Mouse (Mus musculus) urinary bladder, postnatal 25 days (tissue): ENCODE measurements at regions not wholly inside any gene's neighbourhood (a gene's known extent, or its start where the extent isn't known, plus 50 kb on each side); places are given as distances from the start of the nearest gene placed in this dataset.

Experiments
- DNase-seq: peaks from one replicate; pipeline ENCODE4 v3.0.0; 2022; ENCODE audit warnings: low spot score

DNA sequence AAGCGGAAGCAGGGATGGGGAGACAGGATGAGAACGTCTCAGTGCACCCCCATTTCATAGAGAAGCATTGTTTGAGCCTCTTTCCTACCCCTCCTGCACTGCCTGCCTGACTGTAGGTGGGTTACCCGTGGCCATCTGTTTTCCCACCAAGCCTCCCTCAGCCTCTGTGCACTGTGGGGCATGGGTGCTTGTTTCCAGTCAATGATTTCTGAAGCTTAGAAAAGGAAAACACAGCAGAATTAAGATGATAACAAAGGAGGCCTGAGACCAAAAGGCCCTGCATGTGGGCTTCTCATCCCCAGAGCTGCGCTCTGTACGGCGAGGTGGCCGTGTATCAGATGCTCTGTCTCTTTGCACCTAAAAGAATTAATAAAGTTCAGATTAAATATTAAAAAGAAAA, 92.9 kb upstream of the Pabpc6 start:
- DNase-seq = no peak

DNA sequence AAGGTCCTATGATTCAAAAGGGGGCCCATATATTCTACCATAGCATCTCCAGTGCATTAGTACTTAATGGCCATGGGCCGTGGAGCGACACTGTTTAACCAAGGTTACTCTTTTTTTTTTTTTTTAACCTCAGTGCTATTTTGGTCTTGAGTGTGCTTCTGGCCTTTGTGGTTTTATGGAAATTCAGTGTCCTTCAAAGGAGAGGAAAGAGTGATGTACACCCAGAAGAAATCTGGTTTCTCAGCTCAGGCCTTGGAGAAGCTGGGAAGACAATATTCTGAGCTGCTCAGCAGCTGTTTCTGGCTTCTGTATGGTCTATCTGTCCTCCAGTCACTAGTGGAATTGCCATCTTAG, 91.2 kb upstream of the Pabpc6 start:
- DNase-seq = no peak

DNA sequence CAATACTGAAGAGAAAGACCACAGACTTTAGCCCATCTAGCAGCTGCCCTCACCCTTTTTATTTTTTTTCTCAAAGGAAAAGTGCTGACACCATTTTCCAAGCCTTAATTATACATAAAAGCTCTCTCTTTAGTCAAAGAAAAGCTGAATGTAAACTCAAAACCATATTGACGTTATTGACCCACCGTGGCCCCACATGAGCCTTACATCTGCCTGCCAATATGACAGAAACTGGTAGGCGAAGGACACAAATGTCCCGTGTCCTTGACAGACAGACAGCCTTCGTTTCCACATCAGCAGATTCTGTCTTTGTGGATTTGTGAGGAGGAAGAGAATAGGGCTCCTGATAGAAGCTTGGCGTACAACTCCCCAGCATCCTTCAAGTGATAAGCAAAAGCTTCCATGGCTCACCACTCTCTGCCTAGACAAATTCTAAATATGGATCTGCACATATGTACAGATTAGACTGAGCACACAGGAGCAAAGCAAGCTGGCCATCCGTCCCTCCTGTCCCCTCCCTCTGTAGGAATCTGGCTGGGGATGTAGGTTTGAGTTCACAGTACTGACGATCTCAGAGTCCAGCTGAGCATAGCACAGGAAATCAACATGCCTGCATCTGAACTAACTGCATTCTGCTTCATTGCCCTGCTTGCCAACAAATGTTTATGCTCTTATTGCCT, 90.6 kb upstream of the Pabpc6 start:
- no peak for DNase-seq

DNA sequence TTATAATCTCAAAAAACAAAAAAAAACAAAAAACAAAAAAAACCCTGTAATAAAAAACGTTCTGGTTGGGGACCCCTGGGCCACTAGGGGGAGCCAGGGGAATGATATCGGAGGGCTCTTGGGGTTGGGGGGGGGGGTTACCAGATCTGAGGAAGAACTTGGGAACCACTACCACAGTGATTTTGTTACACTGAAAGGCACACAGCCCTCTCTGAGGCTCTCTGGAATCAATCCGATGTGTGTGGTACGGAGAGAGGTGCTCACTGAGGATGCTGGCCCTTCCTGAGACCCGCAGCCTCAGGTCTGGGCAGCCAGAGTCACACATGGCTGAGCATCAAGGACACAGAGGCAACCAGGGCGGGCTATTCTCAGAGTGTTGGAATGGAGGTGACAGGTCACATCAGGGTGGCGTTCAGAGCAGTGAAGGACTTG, 89.9 kb upstream of the Pabpc6 start:
- no peak for DNase-seq

DNA sequence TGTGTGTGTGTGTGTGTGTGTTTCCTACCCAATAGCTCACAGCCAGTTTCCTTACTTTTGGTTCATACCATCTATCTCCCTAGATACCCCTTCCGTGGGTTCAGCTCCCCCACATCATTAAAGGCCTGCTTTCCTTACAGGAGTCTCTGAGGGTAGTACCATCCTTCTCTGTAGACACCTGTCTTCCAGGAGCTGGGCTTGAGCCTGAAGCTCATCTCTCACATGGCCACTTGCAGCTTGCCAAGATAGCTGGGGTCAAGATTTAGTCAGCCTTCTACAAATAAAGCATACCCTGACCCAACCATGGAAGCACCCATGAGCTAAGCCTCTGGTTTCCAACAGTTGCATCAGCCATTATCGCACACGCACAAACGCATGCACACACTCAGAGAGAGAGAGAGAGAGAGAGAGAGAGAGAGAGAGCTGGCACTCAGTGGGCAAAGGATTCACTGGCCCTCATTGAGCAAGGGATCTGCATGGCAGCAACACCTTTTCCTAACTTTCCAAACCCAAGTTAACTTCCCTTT, 88.3 kb upstream of the Pabpc6 start:
- no peak for DNase-seq

DNA sequence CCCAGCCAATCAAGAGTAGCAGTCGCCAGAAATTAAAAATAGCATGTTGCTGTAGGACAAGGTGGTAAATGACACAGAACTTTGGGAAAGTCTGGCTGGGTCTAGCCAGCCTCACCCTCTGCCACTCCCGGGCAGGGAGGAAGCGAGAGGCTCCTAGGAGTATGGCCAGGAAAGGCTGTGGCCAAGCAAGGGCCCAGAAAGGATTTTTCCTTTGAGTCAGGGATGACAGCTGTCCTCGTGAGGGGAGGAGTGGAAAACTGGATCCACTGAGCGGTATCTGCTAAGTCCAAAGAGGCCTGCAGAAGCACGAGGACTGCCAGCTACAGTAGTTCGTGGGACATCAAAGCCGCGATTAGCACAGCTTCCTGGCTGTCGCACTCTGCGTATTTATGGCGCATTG, 87.2 kb upstream of the Pabpc6 start:
- no peak for DNase-seq

DNA sequence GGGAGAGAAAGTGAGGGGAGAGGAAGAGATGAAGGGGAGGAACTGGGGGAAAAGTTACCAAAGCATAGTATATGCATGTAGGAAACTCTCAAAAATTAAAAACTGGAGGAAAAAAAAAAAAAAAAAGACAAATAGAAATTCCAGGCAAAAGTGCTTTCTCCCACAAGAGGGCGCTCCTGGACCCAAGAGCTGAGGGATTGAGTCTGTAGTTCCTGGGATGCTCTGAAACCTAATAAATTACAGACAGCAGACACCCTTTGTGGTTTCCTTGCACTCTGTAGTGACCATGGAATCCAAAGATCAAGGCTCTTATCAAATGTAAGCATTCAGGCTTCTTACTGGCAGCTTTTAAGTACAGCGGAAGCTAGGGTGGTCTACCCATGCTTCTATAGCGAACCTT, 86.7 kb upstream of the Pabpc6 start:
- DNase-seq = peak; percentile 64

DNA sequence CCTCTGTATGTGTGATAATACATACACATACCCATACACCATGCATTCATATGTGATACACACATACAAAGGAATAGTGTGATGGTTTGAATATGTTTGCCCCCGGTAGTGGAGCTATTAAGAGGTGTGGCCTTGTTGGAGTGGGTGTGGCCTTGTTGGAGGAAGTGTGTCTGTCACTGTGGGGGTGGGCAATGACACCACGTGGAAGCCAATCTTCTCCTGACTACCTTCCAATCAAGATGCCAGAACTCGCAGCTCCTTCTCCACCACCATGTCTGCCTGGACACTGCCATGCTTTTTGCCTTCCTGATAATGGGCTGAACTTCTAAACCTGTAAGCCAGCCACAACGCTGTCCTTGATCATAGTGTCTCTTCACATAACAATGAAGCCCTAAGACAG, 86.1 kb upstream of the Pabpc6 start:
- no peak for DNase-seq

DNA sequence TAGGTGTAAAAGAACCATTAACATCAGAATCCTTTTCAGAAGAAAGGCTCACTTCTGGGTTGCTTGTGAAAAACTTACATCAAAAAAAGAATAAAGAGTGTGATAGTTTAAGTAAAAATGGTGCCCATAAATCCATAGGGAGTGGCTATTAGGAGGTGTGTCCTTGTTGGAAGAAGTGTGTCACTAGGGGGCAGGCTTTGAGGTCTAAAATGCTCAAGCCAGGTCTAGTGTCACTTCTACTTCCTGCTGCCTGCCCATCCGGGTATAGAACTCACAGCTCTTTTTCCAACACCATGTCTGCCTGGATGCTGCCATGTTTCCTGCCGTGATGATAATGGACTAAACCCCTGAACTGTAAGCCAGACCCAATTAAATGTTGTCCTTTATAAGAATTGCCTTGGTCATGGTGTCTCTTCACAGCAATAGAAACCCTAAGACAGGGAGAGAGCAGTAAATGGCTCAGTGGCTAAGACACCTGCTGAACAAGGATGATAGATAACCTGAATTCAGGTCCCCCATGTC, 85.4 kb upstream of the Pabpc6 start:
- DNase-seq = no peak

DNA sequence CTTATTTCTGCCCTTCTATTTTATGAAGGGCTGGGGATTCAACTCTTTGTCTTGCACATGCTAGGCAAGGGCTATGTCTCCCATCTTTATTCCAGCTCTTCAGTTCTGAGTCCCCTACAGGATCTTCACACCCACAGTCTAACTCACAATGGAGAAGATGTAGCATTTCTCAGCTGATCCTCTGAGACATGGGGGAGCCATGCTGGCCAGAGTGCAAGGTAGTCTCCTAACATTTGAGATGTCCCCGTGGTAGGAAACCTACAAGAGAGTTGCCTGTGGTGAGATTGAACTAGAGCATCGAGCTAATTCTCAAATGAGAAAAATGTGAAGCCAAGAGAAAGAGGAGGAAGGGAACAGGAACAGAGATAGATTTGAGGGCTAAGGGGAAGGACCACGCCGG, 83.3 kb upstream of the Pabpc6 start:
- DNase-seq = no peak

DNA sequence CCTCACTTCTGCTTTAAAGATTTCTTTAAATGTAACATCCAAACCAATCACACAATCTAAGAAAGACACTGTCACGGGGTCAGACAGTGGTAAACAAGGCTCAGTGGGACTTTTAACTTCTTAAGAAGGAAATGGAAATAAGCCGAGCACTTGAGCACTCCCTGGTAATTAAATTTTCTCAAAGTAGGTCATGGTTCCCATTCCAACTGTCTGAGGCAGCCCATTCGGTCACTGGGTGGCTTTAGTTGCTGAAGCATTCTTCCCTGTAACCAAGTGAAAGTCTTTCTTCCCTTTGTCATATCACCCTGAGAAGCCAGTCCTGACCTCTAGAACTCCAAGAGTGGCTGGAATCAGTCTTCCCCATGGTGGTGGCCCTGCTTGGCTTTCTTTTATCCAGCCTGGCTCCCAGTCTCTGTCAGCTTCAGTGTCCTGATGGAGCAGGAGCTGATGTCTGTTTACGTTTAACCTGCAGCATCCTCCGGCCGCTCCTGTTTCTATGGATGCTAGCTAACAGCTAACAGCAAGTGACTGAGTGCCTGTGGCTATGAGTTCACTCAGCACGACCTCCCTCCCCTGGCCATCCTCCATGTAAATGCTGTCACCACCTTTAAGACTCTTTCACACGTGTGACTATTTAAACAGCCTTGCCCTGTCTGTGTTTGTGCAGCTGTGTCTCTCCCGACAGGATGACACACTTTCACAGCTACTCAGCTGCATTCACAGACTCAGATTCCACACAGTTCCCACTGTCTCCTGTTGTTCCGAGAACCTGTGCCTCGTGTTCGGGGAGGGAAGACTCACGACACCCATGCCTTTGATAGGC, 82.0 kb upstream of the Pabpc6 start:
- DNase-seq = no peak

DNA sequence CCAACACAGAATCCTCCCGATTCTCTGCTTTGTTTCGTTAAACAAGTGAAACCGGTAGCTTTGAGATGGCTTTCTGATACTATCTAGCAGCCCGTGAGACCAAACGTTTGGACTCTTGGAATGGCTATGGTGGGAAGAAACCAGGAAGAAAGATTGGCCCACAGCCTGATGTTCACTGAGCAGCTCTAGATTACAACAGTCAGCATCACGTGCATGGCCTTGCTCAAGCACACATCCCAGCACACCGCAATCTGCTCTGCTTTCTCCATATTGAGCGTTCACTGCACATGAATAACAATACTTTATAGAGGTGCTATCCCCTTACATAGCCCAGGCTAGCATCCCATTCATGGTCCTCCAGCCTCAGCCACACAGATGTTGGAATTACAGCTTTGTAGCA, 80.5 kb upstream of the Pabpc6 start:
- DNase-seq = no peak

DNA sequence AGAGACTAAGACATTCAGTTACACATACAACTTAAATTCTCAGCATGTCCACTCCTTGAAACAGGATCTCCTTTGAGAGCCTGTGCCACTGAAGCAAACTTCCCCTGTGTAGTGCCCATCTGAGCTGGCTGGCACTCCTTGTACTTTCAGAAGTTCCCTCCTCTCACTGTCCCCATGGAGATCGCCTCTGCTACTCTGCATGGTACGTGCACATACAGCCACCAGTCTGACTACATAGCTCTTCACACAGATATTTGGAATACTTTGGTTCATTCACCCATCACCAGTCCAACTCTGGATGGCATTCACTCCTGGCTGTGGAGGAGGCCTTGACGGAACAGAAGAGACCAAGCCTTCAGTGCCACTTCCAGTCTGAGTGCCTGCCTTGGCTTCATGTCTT, 79.8 kb upstream of the Pabpc6 start:
- no peak for DNase-seq

DNA sequence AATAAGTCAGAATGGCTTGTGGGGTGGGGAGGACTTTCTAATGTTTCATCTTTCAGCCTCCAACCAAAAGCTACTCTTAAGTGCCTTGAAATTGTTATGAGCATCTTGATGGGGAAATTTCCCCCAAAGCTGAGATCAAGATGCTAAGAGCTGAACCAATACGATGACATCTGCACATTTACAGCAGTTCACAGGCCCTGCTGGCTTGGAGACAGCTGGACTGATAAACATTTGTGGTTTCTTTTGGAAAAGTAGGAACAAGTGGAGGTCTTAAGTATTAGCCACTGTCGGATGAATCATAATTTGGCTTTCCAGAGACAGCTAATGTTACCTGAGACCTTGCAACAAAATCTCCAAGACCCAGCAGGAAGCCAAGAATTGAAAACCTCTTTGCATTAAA, 78.4 kb upstream of the Pabpc6 start:
- DNase-seq = no peak

DNA sequence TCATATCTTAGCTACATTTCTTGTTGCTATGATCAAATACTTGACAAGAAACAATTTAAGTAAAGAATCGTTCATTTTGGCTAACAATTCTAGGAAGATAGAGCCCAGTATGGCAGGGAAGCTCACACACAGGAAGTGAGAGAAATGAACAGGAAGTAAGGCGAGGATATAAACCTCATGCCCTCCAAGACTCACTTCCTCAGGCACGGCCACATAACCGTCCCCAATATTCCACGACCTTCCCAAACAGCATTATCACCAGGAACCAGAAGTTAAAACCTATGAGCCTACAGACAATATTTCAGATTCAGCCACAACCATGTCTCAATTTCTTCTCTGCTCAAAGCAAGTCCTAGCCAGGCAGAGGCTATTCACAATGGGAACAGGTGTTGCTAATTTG, 73.8 kb upstream of the Pabpc6 start:
- no peak for DNase-seq

DNA sequence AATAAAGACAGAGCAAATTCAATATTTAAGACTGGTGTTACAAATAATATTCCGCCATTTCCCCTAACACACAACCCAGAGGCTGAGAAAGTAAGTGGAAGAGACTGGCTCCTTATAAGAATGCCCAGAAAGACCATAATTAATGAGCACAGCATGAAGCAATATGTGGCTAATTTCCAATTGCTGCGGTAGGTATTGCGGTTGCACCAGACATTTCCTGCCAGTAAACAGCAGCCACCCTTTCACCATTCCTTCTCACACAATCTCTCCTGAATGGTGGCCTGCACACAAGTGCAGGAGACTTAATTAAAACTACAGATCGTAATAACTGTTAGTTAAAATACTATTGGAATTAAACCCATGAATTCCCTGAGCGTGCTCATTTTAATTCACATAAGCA, 71.8 kb upstream of the Pabpc6 start:
- no peak for DNase-seq

DNA sequence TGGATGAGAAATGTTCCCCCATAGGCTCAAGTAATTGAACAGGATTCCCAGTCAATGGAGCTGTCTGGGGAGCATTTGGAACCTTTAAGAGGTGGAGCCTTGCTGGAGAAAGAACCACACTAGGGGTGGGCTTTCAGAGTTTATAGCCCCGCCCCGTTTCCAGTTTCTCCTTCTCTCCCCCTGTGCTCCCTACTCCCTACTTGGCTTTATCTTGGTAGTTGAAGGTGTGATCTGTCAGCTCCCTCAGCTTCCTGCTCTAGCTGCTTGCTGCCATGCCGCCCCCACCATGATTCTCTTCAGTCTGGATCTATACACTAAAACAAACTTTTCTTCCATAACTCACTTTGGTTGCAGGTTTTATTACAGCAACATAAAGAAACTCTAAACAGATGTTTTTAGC, 59.5 kb upstream of the Pabpc6 start:
- DNase-seq = no peak

DNA sequence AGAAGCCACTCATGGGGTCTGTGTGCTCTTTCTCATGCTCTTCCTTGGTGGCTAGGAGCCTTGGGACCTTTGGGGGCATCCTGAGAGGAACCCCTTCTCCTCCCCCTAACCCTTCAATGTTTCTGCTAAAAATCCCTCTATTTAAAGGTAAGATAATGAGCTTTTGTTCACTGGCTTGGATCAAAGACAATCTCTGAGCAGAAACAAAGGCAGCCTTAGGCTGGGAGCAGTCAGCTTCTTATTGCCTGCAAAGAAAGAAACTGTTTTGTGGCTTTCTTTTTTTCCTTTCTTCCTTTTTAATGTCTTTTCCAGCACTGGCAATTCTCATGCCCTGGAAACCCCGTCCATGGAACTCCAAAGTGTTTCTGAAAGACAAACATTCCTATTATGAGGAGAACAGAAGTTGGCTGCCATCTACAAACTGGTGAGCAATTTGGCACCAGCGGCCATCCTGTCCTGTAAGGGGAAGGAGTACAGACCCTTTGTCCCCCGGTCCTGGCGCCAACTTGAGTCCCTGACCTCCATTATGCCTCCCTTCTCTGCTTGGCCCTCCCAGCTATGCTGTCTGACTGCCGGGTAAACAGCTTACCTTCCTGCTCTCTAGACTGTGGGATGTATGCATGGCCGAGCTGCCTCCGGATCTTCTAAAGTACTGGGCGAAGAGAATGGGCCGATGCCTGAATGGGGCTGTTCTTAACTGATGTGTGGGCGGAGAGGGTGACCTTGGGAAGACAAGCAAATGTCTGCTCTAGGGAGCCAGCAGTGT, 56.4 kb upstream of the Pabpc6 start:
- no peak for DNase-seq

DNA sequence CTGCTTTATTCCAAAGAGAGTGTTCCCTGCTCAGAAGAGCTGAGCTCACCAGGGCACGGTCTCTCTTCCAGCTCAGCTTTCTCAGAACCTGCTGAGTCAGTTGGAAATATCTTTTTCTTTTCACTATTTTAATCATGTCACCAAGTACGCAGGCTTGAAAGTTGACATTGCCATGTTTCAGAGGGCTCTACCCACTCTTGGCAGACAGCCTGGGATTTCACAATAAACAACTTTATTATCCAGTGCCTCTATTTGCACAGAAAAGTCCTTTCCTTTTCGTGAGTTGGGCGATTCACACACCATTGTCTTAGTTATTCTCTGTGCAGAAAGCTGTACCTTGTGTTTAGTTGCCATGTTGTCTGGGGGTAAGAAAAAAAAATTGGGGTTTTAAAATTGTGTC, 54.0 kb upstream of the Pabpc6 start:
- no peak for DNase-seq

DNA sequence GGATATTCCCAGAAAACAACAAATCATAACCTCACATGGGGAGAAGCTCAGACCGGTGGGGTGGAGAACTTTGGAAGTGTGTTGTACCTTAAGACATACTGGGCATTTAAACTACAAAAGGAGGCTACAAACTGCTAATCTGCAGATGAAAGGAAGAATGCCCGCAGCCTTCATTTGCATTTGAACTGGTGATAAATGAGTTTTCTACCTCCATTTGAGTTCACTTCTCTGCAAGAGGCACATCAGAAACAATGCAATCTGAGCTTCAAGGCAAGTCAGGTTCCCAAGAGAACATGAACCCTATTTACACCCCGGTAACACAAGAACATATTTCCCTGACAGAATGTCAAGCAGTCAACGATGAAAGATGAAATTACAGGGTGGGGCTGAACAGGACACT, 53.2 kb upstream of the Pabpc6 start:
- DNase-seq = no peak
